Mouse (Mus musculus): Measurements from ENCODE around the gene Elof1.
A peak's percentile ranks its signal among the peaks of the same experiment; 100 is the strongest.

The Elof1 gene

DNA sequence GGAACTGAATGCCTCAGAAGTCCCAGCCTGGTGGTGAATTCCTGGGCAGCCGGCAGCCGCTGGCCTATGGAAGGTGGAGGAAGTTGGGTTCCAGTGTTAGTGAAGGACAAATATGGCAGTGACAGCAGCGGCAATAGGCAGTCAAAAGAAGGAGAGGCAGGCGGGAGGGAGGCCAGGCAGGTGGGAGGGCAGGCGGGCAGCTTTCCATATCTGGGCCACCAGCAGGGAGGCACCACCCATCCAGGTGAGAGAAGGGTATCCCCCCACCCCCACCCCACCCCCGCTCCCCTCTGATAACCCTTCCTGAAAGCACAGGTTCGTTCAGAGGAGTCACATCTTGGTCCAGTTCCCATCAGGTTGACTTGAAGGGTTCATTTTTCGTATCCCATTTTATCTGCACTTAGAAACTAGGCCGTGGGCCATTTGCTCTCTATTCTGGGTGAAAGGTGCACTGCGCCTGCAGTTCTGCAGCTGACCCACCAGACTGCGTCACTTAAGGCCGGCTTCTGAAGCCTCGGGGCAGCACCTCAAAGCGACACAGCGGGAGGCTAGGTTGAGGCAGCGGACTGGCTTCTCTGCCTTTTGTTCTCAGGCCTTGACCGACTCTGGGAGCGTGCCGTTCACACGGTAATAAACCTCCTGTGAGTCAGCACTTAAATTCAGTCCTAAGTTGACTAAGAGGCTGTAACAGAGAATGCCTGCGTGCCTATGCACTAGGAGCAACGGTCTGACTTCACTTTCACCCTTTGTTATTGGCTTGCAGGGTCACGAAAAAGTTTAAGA is 20.0 kb upstream of the Elof1 start:
- DNase-seq (ENCODE audit: inconsistent age in 2 of 2, low spot score in 1 of 2), result peak; percentile 76 to 85

DNA sequence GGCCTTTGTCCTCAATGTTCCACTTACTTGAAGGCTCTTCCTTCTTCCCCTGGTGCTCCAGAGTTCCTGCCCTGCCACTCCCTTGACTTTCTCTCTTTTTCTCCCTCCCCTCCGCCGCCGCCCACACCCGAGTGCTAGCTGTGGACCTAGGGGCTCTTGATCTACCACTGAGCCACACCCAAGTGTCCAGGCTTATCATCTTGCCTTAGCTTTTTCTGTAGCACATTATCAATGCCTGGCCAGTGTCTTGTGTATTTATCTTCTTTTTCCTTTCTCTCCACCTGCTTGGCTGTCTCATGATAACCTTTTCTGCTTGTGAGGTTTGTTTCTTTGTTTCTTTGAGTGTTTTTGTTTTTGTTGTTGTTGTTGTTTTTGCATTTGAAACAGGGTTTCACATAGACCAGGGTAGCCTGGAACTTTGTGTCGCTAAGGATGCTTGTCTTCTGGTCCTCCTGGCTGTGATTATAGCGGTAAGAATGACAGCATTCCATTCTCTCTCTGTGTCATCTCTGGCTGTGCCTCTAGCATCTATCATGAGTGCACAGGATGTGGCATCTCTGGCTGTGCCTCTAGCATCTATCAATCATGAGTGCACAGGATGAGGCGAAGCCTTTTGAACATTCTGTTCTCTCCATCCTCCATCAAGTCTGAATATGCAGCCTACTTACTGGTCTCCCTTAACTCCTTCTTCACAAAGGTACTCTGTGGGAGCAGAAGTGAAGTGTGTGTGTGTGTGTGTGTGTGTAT is 18.8 kb upstream of the Elof1 start, which contains the start of gene Acp5:
TSS of gene Acp5 (minus strand) at position 68 of the 747 bp plus-strand sequence.
- no peak for DNase-seq (ENCODE audit: inconsistent age in 2 of 2, low spot score in 1 of 2)

DNA sequence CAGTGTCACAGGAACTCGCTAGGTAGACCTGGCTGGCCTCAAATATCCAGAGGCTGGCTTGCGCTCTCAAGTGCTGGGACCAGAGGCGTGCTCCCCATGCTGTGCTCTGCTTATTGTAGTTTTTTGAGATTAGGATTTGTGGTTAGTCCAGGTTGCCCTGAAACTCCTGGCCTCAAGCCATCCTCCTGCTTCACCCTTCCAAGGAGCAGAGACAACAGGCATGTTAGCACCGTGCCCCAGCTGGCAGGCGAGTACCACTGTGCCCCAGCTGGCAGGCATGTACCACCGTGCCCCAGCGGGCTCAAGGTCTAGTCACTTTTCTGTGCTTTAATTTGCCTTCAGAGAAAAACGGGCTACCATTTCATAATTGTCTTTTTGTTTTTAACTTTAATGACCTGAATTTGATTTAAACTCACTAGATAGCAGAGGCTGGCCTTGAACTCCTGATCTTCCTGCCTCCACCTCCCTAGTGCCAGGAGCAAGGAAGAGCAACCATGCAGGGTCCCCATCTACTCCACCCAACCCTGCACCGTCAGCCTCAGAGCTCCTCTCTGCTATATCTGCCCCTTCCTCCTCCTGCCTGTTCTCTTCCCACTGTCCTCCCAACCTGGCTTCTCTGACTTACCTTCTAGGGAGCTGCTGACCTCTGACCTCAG is 18.1 kb upstream of the Elof1 start:
- DNase-seq (ENCODE audit: inconsistent age in 2 of 2, low spot score in 1 of 2), result peak in 1 of 2 experiments; percentile 58

DNA sequence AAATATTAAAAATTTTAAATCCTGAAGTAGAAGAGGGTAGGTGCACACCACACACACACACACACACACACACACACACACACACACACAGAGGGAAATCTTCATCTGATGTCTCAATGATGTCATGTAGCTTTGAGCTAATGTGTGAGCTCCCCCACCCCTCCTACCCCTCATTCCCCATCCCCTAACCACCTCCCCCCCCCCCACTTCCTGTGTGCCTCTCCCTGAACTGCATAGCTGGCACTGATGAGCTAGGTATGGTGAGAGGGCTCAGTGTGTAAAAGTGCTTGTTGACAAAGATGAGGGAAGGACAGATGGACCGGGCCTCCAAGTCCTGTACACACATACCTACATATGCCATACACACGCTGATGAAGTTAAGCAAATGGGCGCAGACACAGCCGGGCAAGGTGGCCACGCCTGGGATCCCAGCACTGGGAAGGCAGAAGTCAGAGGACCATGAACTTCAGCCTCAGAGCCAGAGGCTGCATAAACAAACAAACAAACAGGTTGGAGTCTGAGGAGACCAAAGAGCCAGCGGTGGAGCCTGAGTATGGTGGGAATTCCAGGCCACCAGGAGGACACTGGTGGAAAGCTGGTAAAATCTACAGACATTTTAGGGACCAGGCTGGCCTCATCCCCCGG is 17.4 kb upstream of the Elof1 start:
- no peak for DNase-seq (ENCODE audit: inconsistent age in 2 of 2, low spot score in 1 of 2)

DNA sequence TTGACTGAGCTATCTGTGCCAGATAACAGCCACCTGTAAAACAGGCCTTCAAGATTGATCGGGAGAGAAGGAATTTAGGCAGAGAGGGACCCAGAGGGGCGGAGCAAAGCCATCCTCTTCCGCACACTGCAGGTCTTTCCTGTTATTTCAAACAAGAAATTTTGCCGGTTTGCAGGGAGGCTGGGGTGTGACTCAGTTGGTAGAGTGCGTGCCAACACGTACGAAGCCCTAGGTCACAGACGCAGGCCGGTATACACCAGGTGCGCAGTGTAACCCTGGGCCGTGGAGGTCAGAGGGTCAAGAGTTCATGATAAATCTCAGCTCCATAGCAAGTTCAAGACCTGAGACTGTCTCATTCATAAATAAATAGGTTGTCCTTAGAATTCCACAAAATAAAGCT is 15.2 kb upstream of the Elof1 start:
- DNase-seq (ENCODE audit: inconsistent age in 2 of 2, low spot score in 1 of 2), result no peak

DNA sequence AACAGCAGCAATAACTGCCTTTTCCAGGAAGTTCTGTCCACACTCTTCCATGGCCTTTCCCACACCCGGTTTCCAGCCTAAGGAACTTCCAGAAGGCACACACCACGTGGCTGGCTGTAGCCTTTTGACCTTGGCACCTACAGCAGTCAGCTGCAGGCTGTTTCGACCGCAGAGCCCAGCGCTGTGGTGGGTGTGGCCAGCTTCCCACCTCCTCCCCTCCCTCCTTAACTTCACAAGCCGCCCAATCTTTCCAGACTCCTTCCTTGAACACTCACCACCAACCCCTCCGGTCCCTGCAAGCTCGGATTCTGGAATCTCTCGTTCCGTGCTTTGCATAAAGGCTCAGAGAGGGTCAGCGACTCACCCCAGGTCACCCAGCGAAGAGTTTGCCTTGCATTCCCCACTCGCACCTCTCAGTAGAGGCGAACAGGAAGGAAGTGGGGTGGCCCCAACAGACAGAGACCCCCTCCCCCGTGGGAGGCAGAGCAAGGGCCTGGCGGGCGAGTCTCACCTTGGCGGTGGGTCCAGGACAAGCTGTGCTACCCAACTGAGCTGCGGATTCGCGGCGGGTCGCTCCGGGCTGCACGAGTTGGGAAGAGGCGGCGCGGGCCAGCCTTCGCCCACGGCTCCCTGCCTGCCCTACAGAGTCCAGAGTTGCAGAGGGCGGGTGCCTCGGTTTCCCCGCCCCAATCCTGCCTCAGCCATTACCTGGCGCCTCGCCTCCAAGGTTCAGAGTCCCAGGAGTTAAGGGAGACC is 14.4 kb upstream of the Elof1 start:
- peak in 1 of 2 experiments; percentile 64 for DNase-seq (ENCODE audit: inconsistent age in 2 of 2, low spot score in 1 of 2)

GRCm38 (mm10) chr9:22125246-22126027 is 8.5 kb upstream of the Elof1 start:
- DNase-seq (ENCODE audit: inconsistent age in 2 of 2, low spot score in 1 of 2), result no peak

- DNase-seq (ENCODE audit: inconsistent age in 2 of 2, low spot score in 1 of 2), result no peak
Measured at GRCm38 (mm10) chr9:22124169-22124568, 7.2 kb upstream of the Elof1 start.

DNA sequence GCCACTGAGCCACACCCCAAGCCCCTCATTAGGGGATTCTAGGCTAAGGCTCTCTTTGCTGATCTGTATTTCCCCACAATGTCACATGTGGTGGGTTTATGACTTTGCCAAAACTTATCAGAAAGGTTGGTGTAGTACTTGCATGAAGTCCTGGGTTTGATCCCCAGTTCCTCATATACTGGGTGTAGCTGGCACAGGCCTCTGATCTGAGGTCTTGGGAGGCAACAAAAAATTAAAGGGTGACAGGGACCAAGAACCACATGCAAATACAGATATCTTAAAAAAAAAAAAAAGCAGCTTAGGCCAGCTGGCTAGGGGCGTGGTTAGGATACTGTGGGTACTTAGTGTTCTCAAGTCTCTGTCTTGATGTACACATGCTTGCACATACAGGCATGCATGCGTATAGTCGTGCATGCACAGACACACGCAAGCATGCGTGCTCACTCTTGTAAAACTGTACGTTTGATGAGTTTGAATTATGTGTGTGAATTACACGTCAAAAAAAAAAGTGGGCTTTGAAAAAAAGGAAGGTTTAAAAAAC is 6.2 kb upstream of the Elof1 start:
- DNase-seq (ENCODE audit: inconsistent age in 2 of 2, low spot score in 1 of 2), result no peak

DNA sequence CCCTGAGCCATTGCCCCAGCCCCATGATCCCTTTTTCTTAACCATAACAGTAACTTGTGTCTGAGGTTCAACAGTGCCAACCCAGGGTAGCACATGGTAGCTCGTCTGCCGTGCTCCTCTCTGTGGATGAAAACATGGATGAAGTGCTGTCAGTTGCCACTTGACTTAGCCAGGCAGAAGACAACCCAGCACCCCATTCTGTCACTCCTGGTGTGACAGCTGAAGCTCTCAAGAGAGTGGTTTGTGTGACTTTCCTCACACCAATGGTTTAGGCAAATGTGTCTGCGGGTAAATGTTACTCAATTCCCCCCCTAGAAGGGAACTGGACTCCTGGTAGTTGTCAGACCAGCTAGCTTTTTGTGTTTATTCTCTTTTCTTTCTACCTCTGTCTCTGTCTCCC is 5.0 kb upstream of the Elof1 start:
- no peak for DNase-seq (ENCODE audit: inconsistent age in 2 of 2, low spot score in 1 of 2)

DNA sequence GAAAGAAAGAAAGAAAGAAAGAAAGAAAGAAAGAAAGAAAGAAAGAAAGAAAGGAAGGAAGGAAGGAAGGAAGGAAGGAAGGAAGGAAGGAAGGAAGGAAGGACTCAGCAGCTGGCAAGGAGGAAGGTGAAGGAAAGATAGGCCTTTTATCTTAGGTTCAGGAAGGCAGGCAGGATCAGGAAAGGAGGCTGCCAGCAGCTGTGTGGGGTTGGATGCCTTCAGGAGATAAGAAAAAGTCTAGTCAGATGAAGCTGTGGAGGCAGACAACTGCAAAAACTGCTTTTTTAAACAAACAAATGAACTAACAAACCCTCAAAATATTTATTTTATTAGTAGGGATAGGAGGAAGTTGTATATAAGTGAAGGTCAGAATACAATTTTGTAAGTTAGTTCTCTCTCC is 4.6 kb upstream of the Elof1 start:
- no peak for DNase-seq (ENCODE audit: inconsistent age in 2 of 2, low spot score in 1 of 2)

GRCm38 (mm10) chr9:22119543-22119942 is 2.6 kb upstream of the Elof1 start:
- DNase-seq (ENCODE audit: inconsistent age in 2 of 2, low spot score in 1 of 2), result peak in 1 of 2 experiments; percentile 66

- peak; percentile 53 to 82 for DNase-seq (ENCODE audit: inconsistent age in 2 of 2, low spot score in 1 of 2)
Measured at GRCm38 (mm10) chr9:22117754-22118456, 933 bp upstream of the Elof1 start.

DNA sequence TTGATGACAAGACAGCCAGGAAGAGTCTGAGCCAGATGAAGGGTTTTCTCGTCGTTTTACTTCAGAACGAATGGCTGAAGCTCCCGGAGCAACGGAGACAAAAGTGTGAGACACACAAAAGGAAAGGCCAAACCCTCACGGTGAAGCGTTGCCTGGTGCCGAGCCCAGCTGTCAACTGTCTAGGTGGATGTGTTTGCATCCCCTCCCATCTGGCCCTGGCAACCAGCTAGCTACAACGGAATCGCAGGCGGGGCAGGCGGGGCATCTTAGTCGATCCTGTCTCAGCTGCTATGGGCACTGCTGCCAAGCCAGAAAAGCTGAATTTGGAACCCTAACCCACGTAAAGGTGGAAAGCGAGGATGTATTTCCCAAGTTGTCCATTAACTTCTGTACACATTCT is 886 bp downstream of the Elof1 start:
- no peak for DNase-seq (ENCODE audit: inconsistent age in 2 of 2, low spot score in 1 of 2)

DNA sequence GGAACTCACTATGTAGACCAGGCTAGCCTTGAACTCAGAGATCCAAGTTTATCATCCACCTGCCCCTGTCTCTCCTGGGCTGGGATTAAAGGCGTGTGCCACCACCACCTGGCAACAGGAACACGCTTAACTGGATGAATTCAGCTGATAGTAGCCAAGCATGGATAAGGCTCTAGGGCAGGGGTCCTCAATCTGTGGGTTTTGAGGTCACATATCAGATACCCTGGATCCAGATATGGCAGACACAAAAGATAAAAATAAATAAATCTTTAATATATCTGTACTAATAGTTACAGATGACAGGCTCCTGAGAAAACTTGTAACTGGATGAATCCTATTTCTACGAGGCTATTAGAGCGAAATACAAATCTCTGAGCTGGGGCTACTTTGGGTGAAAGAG is 1.3 kb downstream of the Elof1 start:
- no peak for DNase-seq (ENCODE audit: inconsistent age in 2 of 2, low spot score in 1 of 2)

- DNase-seq (ENCODE audit: inconsistent age in 2 of 2, low spot score in 1 of 2), result no peak
Measured at GRCm38 (mm10) chr9:22108194-22108593, 8.8 kb downstream of the Elof1 start.

DNA sequence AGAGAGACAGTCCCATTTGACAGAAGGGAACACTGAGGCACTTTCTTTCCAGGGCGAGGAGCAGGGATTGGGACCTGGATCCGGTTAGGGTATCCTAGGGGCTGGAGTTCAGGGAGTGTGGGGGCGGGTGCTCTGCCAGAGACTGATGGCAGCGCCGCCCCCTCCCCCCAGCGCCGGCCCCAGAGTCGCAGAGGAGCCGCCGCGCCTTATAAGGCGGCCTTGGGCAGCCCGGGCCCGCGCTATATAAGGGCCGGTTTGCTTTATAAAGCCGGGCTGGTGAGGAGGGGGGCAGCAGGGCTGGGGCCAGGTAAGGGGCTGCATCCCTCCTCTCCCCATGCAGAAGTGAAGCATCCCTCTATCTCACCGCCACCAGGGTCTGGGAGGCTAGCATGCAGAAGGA is 17.1 kb downstream of the Elof1 start:
- DNase-seq (ENCODE audit: inconsistent age in 2 of 2, low spot score in 1 of 2), result no peak

DNA sequence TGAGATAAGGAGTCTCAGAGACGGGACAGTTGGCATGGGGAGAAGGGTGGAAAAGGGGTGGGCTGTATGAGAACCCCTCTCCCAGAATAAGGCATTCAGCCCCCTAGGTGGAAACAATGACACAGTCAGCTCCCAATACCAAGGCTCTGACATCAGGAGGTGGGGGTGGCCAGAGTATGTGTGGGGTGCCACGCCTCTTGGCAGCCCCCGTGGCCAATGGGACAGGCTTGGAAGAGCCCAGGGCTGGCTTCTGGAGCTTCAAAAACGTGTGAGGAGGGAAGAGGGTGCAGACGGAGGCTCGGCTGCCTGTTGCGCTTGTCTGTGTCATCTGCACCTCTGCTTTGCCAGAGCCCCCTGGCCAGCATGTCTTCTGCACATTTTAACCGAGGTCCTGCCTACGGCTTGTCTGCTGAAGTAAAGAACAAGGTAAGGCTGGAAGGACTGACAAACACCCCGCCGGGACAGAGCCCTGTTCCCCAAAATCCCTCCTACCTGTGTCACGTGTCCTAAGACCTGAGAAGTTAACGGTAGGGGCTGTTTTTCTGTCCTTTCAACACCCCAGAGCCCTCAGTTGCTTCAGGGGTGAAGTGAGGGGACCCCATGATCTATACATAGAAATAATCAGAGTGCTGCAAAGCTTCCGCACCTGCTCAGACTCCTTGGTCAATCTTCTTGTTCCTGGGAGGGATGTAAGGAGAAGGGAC is 17.8 kb downstream of the Elof1 start, which contains the start of gene Cnn1:
TSS of gene Cnn1 (plus strand) at position 224 of the 704 bp plus-strand sequence.
- DNase-seq (ENCODE audit: inconsistent age in 2 of 2, low spot score in 1 of 2), result peak in 1 of 2 experiments; percentile 43
